ENCODE assay signal across 18 mouse cellular contexts in genomic region chr3:95621241-95621640, GRCm38 (mm10).
"Had no signal": no experiment of that assay in that cellular context is flagged by ENCODE, and none has a peak within 500 bp of the region (broad histone marks: within the 10 kb centered on the region; RNA-seq: fewer than 3 reads in every experiment).

No protein-coding gene starts in this region.

- H3K4me3 ChIP-seq: midbrain, embryonic 10.5 days; myocyte; neural tube, embryonic 13.5 days; neural tube, embryonic 15.5 days had no signal

- DNase-seq: lung, adult 18-20 months; lung, embryonic 14.5 days; lung, postnatal 10 days; lung, postnatal 4 days; midbrain, embryonic 14.5 days; retina, postnatal 1 day; right cerebral cortex, adult 18-20 months; right cerebral cortex, postnatal 25 days; right cerebral cortex, postnatal 4 days; spleen, adult 18-20 months; thymus, adult 18-20 months; thymus, postnatal 14 days; thymus, postnatal 36 days had no signal

- H3K27me3 ChIP-seq: neural tube, embryonic 13.5 days; neural tube, embryonic 15.5 days had no signal

- H3K27ac ChIP-seq: liver, embryonic 14.5 days; midbrain, embryonic 10.5 days; neural tube, embryonic 13.5 days; neural tube, embryonic 15.5 days had no signal
